Mouse (Mus musculus) heart, postnatal 0 days (tissue): ENCODE measurements around the gene Sox13.

Experiments used
- CTCF ChIP-seq: IDR thresholded peaks from 2 replicates; pipeline ENCODE4 v1.5.1; 2016; ENCODE audit warnings: antibody characterized with exemption, control low read depth, low read depth
- EP300 ChIP-seq: IDR thresholded peaks from 2 replicates; pipeline ENCODE4 v1.6.1; 2016; ENCODE audit warnings: antibody characterized with exemption, low read depth

DNA sequence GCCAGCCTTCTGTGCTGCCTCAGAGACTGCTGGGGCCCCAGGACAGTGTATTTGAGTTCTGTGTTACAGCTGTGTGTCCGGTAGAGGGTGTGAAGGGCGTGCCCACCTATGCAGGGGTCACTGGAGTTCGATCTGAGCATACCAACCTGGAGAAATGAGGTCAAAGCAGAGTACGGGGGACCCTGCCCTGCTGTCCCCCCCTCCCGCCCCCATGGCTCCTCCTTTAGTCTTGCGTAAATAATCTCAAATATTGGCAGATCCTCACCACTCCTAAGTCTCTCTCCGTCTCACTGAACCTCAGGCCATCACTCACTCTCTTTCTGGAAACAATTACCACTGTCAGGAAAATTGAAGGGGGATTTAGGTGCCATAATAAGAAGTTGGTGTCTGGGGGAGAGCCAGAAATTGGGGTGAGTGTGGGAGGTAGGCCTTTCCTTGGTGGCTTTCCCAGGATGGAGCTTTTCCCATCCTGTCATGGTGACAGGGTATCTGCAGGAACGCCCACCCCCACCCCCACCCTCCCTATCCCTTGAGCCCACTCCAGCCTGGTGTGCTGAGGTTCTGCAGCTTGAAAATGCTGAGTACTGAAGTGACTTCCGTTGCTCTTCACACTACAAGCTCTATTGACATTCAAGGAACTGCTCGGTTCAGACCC lies 57.1 kb downstream of the Sox13 start:
- TF ChIP-seq CTCF (no peak), EP300 (no peak)
